Mouse (Mus musculus) layer of hippocampus, adult 8-10 months (tissue): ENCODE results near the gene Gm20708. TPM values are rescaled to one million over a fixed set of nuclear protein-coding genes. Genes with fewer than 3 reads are reported as not detected.
"Not testable (repeated sequence)": the region's sequence is repeated elsewhere in the genome, so short reads cannot be mapped to it uniquely, and the experiment has no call there.

Experiments used
- DNase-seq, 2 experiments: peaks; one replicate each; pipeline ENCODE4 v3.0.0; 2022; ENCODE audit warnings: low spot score in 2 of 2
- total RNA-seq, 4 experiments: library from RNA; stranded (reverse); gene quantifications; 2 replicates each; pipeline ENCODE4 v1.2.4; 2022

The Gm20708 gene
- total RNA-seq, 4 experiments from 2014 or later = 1.7 to 2.2 (median 1.9) TPM; not detected in 1

GRCm38 (mm10) chr11:117832086-117832969 is 22.9 kb downstream of the Gm20708 start:
- peak; percentile 45 to 73 for DNase-seq

- not testable (repeated sequence) for DNase-seq
Measured at GRCm38 (mm10) chr11:117833509-117833908, 24.0 kb downstream of the Gm20708 start.

- no peak for DNase-seq
Measured at GRCm38 (mm10) chr11:117834086-117834485, 24.6 kb downstream of the Gm20708 start.

- peak; percentile 40 for DNase-seq
Measured at GRCm38 (mm10) chr11:117836306-117836705, 26.8 kb downstream of the Gm20708 start.

GRCm38 (mm10) chr11:117838572-117838971 is 29.1 kb downstream of the Gm20708 start:
- no peak for DNase-seq

- DNase-seq = no peak
Measured at GRCm38 (mm10) chr11:117839021-117839420, 29.6 kb downstream of the Gm20708 start.

- no peak for DNase-seq
Measured at GRCm38 (mm10) chr11:117840910-117841309, 31.4 kb downstream of the Gm20708 start.

GRCm38 (mm10) chr11:117843434-117843833 is 34.0 kb downstream of the Gm20708 start:
- no peak for DNase-seq

- DNase-seq = no peak
Measured at GRCm38 (mm10) chr11:117844997-117845396, 35.5 kb downstream of the Gm20708 start.

GRCm38 (mm10) chr11:117845651-117846050 is 36.2 kb downstream of the Gm20708 start:
- no peak for DNase-seq

- DNase-seq = no peak
Measured at GRCm38 (mm10) chr11:117846640-117847039, 37.2 kb downstream of the Gm20708 start.

GRCm38 (mm10) chr11:117847593-117848215 is 38.2 kb downstream of the Gm20708 start:
- DNase-seq = no peak

- DNase-seq = no peak
Measured at GRCm38 (mm10) chr11:117848271-117848984, 39.0 kb downstream of the Gm20708 start.

- DNase-seq = peak; percentile 88 to 96
Measured at GRCm38 (mm10) chr11:117848985-117849671, 39.7 kb downstream of the Gm20708 start, which contains the start of gene Birc5. TSS of gene Birc5 (plus strand) at chr11:117849251.

- no peak for DNase-seq
Measured at GRCm38 (mm10) chr11:117852875-117853274, 43.4 kb downstream of the Gm20708 start.

GRCm38 (mm10) chr11:117854241-117854640 is 44.8 kb downstream of the Gm20708 start:
- no peak for DNase-seq

- DNase-seq = no peak
Measured at GRCm38 (mm10) chr11:117855360-117855759, 45.9 kb downstream of the Gm20708 start.

- DNase-seq = no peak
Measured at GRCm38 (mm10) chr11:117855975-117856374, 46.5 kb downstream of the Gm20708 start.

GRCm38 (mm10) chr11:117857462-117857861 is 48.0 kb downstream of the Gm20708 start:
- DNase-seq = no peak

GRCm38 (mm10) chr11:117858392-117858791 is 48.9 kb downstream of the Gm20708 start:
- DNase-seq = no peak

GRCm38 (mm10) chr11:117860601-117861000 is 51.1 kb downstream of the Gm20708 start, which contains the start of gene Tmem235:
TSS of gene Tmem235 (plus strand) at chr11:117860752.
- DNase-seq = no peak
